Comparison of ENCODE assay signal across 10 mouse cellular contexts in the genomic region with DNA sequence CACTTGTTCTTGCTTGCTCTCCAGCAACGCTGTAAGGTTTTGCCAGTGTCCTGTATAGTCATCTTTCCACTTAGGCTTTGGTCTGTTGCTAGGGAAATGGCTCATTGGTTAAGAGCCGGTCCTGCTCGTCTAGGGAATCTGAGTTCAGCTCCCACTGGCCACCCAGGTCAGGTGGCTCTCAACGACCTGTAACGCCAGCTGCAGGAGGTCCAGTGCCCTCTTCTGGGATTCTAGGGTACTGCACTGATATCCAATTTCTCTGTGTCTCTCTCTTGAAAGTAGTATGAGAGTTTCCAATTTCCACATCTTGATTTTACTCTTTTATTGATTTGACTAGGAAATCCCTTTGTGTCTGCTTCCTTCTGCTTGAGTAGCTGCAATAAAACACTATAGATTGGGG. TPM values are rescaled to one million over a fixed set of nuclear protein-coding genes. Genes with fewer than 3 reads are reported as not detected.
A peak's percentile ranks its signal among the peaks of the same experiment; 100 is the strongest.
DNase-seq lines count a peak whose midpoint lies in the region; ATAC-seq and TF ChIP-seq lines count a peak whose summit lies in the region.
"Had no signal": no experiment of that assay in that cellular context is flagged by ENCODE, and none has a peak within 500 bp of the region (broad histone marks: within the 10 kb centered on the region; RNA-seq: fewer than 3 reads in every experiment).

No protein-coding gene starts in this region.

- H3K4me2 ChIP-seq in hindbrain, postnatal 0 days (ENCODE audit: low read depth, low read length) = no peak overlapping the region
- no peak overlapping the region for H3K4me2 ChIP-seq in hindbrain, embryonic 12.5 days (replicated peaks)
- H3K4me2 ChIP-seq: embryonic facial prominence, embryonic 12.5 days; limb, embryonic 12.5 days had no signal

- H3K4me3 ChIP-seq in hindbrain, postnatal 0 days (ENCODE audit: low read length) = no peak overlapping the region
- no peak overlapping the region for H3K4me3 ChIP-seq in hindbrain, embryonic 12.5 days
- H3K4me3 ChIP-seq: embryonic facial prominence, embryonic 12.5 days; limb, embryonic 12.5 days had no signal

- no peaks in the 10 kb centered on the region for H3K36me3 ChIP-seq in hindbrain, postnatal 0 days (ENCODE audit: insufficient read depth, low read length)
- H3K36me3 ChIP-seq in hindbrain, embryonic 12.5 days = no peaks in the 10 kb centered on the region
- H3K36me3 ChIP-seq: embryonic facial prominence, embryonic 12.5 days; limb, embryonic 12.5 days had no signal

- H3K27ac ChIP-seq in hindbrain, postnatal 0 days = no peak overlapping the region
- H3K27ac ChIP-seq in hindbrain, embryonic 12.5 days = no peak overlapping the region
- H3K27ac ChIP-seq: embryonic facial prominence, embryonic 12.5 days; limb, embryonic 12.5 days had no signal

- no peaks in the 10 kb centered on the region for H3K9me3 ChIP-seq in hindbrain, postnatal 0 days (ENCODE audit: low read length)
- H3K9me3 ChIP-seq in hindbrain, embryonic 12.5 days (replicated peaks) = no peaks in the 10 kb centered on the region
- H3K9me3 ChIP-seq: embryonic facial prominence, embryonic 12.5 days; limb, embryonic 12.5 days had no signal

- no peak for ATAC-seq in hindbrain, postnatal 0 days
- no peak for ATAC-seq in hindbrain, embryonic 12.5 days (ENCODE audit: low FRiP score)

- 32% methylated on average over 5 of the region's 5 CpGs for whole genome bisulfite sequencing in hindbrain, postnatal 0 days
- WGBS in hindbrain, embryonic 12.5 days = 32% methylated on average over 5 of the region's 5 CpGs

- TF ChIP-seq CTCF in hindbrain, postnatal 0 days (IDR thresholded peaks at IDR 0.05; ENCODE audit: low read depth) = peak; percentile 58

- DNase-seq in hindbrain, postnatal 0 days (ENCODE audit: low spot score) = peak; percentile 39
- peak; percentile 2 to 3 for DNase-seq in urinary bladder, postnatal 36 days (ENCODE audit: low spot score in 2 of 2)
- DNase-seq in urinary bladder, postnatal 10 days (ENCODE audit: low spot score) = no peak
- DNase-seq in cerebellum, adult 9-11 months = peak; percentile 28
- DNase-seq in mesoderm, embryonic 11.5 days (ENCODE audit: low read depth, low spot score) = peak; percentile 54
- no peak for DNase-seq in ovary, postnatal 10 days (ENCODE audit: low spot score)
- no peak for DNase-seq in layer of hippocampus, postnatal 14 days (ENCODE audit: low spot score in 2 of 2)

- H3K9ac ChIP-seq in hindbrain, postnatal 0 days (replicated peaks; ENCODE audit: low read length) = no peak overlapping the region
- H3K9ac ChIP-seq in hindbrain, embryonic 12.5 days = no peak overlapping the region
- H3K9ac ChIP-seq: embryonic facial prominence, embryonic 12.5 days; limb, embryonic 12.5 days had no signal

- no peaks in the 10 kb centered on the region for H3K4me1 ChIP-seq in hindbrain, postnatal 0 days (ENCODE audit: insufficient read depth, low read length)
- no peaks in the 10 kb centered on the region for H3K4me1 ChIP-seq in hindbrain, embryonic 12.5 days
- H3K4me1 ChIP-seq: embryonic facial prominence, embryonic 12.5 days; limb, embryonic 12.5 days had no signal

- H3K27me3 ChIP-seq in hindbrain, postnatal 0 days (ENCODE audit: insufficient read depth, low read length) = no peaks in the 10 kb centered on the region
- H3K27me3 ChIP-seq in hindbrain, embryonic 12.5 days = no peaks in the 10 kb centered on the region
- H3K27me3 ChIP-seq: embryonic facial prominence, embryonic 12.5 days; limb, embryonic 12.5 days had no signal

RNA-seq across cellular contexts. Expression of a gene that starts 4.3 kb away (rescaled TPM):
- total RNA-seq in hindbrain, postnatal 0 days (2014; rRNA removed) = 1.2 TPM in 1 of 2 replicates, not detected in the other
- 0.84 and 1.4 TPM in 2 replicates for polyA plus RNA-seq in hindbrain, postnatal 0 days (2015; fragmentation: Nextera tagmentation; extraction: Ambion mirVana)
- 0.56 and 1.3 TPM in 2 replicates for polyA plus RNA-seq in hindbrain, embryonic 12.5 days (2016; fragmentation: Nextera tagmentation; extraction: Ambion mirVana)
- not detected for total RNA-seq in layer of hippocampus, postnatal 14 days (2021)
- polyA plus RNA-seq: embryonic facial prominence, embryonic 12.5 days; limb, embryonic 12.5 days had no signal

RNA-seq across cellular contexts. Expression of a gene that starts 36.7 kb away (rescaled TPM):
- 61.7 and 63.6 TPM in 2 replicates for total RNA-seq in hindbrain, postnatal 0 days (2014; rRNA removed)
- polyA plus RNA-seq in hindbrain, postnatal 0 days (2015; fragmentation: Nextera tagmentation; extraction: Ambion mirVana) = 56.2 and 56.7 TPM in 2 replicates
- 31.0 and 32.4 TPM in 2 replicates for polyA plus RNA-seq in hindbrain, embryonic 12.5 days (2016; fragmentation: Nextera tagmentation; extraction: Ambion mirVana)
- total RNA-seq in layer of hippocampus, postnatal 14 days (2021) = 10 to 100 TPM; 46.7 to 52.4 TPM

RNA-seq across cellular contexts. Expression of a gene that starts 50.7 kb away (rescaled TPM):
- 33.4 and 40.8 TPM in 2 replicates for total RNA-seq in hindbrain, postnatal 0 days (2014; rRNA removed)
- polyA plus RNA-seq in hindbrain, postnatal 0 days (2015; fragmentation: Nextera tagmentation; extraction: Ambion mirVana) = 148 and 151 TPM in 2 replicates
- 168 and 179 TPM in 2 replicates for polyA plus RNA-seq in hindbrain, embryonic 12.5 days (2016; fragmentation: Nextera tagmentation; extraction: Ambion mirVana)
- total RNA-seq in layer of hippocampus, postnatal 14 days (2021) = 10 to 100 TPM; 36.4 to 41.6 TPM

Comparison
In these comparisons a context has a peak if more than half of its experiments do, and no peak if none do; other contexts are left out.
1. DNase-seq: peak in hindbrain, postnatal 0 days (single experiment), urinary bladder, postnatal 36 days (2 of 2), cerebellum, adult 9-11 months (single experiment) and mesoderm, embryonic 11.5 days (single experiment); none in urinary bladder, postnatal 10 days (single experiment), ovary, postnatal 10 days (single experiment) and layer of hippocampus, postnatal 14 days (0 of 2).